Mouse (Mus musculus): ENCODE data around the gene Ier3. TPM values are rescaled to one million over a fixed set of nuclear protein-coding genes. Genes with fewer than 3 reads are reported as not detected.

The Ier3 gene
- polyA plus RNA-seq, 1 experiment from 2014 or later = 18.6 TPM

DNA sequence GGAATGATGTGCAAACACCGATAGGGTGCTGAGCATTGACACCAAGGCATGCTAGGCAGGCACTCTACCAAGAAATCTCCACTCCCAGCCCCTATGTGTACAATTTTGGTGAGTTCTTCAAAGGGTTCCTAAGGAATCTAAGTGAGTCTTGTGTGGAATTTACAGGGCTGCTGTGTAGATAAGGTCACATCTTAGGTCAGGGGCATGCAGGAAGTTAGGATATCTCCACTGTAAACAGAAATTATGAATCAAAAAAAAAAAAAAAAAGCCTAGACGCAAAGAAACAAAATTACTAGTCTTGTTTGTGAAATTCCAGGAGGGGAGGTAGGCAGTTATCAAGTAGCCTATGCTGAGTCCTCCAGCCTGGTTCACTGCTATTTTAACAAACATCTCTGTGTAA lies 28.6 kb upstream of the Ier3 start:
- H3K4me2 ChIP-seq (ENCODE audit: low read depth, low read length) = no peak overlapping the region
- no peak overlapping the region for H3K4me3 ChIP-seq (ENCODE audit: low read depth, low read length)
- H3K9me3 ChIP-seq (ENCODE audit: low read length) = no peaks in the 10 kb centered on the region
- no peak for TF ChIP-seq CTCF (IDR thresholded peaks at IDR 0.05; ENCODE audit: low read depth)
- no peak for TF ChIP-seq EP300 (IDR thresholded peaks at IDR 0.05; ENCODE audit: low read depth)
- no peak overlapping the region for H3K27ac ChIP-seq (ENCODE audit: low read depth)
- 64% methylated on average over 2 of the region's 2 CpGs for WGBS (ENCODE audit: insufficient replicate concordance)
- peaks cover 3% of the 10 kb centered on the region; the same call in 1 of the 2 replicates for H3K4me1 ChIP-seq (ENCODE audit: insufficient read depth)
- H3K36me3 ChIP-seq (replicated peaks; ENCODE audit: insufficient read depth, low read length) = no peaks in the 10 kb centered on the region
- ATAC-seq (no peak), DNase-seq (no peak)
- H3K27me3 ChIP-seq (ENCODE audit: insufficient read depth, low read length) = no peaks in the 10 kb centered on the region
- H3K9ac ChIP-seq (replicated peaks) = no peak overlapping the region

GRCm38 (mm10) chr17:35795099-35795498 lies 26.4 kb upstream of the Ier3 start:
- no peak overlapping the region for H3K4me3 ChIP-seq (ENCODE audit: low read depth, low read length)
- H3K27ac ChIP-seq (ENCODE audit: low read depth) = no peak overlapping the region; the same call in 1 of the 2 replicates
- H3K27me3 ChIP-seq (ENCODE audit: insufficient read depth, low read length) = no peaks in the 10 kb centered on the region
- no peak for TF ChIP-seq CTCF (IDR thresholded peaks at IDR 0.05; ENCODE audit: low read depth)
- TF ChIP-seq EP300 (IDR thresholded peaks at IDR 0.05; ENCODE audit: low read depth) = peak; percentile 74
- no peak overlapping the region for H3K9ac ChIP-seq (replicated peaks)
- no peak for DNase-seq
- WGBS (ENCODE audit: insufficient replicate concordance) = 36% methylated on average over 2 of the region's 2 CpGs
- no peak overlapping the region for H3K4me2 ChIP-seq (ENCODE audit: low read depth, low read length)
- no peaks in the 10 kb centered on the region for H3K9me3 ChIP-seq (ENCODE audit: low read length)
- peak; percentile 51 for ATAC-seq
- peaks cover 3% of the 10 kb centered on the region; the same call in 1 of the 2 replicates for H3K4me1 ChIP-seq (ENCODE audit: insufficient read depth)
- H3K36me3 ChIP-seq (replicated peaks; ENCODE audit: insufficient read depth, low read length) = no peaks in the 10 kb centered on the region

DNA sequence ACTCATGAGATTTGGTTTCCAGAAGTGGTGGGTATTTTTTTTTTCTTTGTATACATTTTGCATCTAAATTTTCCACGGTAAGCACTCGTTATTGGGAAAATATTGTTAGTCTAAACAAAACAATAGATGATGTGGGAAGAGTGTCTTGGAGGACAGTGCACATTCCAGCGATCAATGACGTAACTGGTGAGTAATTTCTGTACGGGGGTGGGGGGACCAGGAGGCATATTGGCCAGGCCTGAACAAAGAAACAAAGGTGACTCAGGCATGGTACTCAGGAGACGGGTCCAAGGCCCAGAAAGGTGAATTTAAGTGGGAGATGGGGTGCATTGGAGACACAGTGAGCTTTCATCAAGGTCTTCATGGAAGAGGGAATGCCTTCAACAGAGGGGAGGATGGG lies 25.8 kb upstream of the Ier3 start:
- DNase-seq = no peak
- no peak overlapping the region for H3K27ac ChIP-seq (ENCODE audit: low read depth)
- peaks cover 5% of the 10 kb centered on the region; the same call in 1 of the 2 replicates for H3K4me1 ChIP-seq (ENCODE audit: insufficient read depth)
- no peak overlapping the region for H3K4me3 ChIP-seq (ENCODE audit: low read depth, low read length)
- 73% methylated on average over 6 of the region's 6 CpGs for WGBS (ENCODE audit: insufficient replicate concordance)
- H3K27me3 ChIP-seq (ENCODE audit: insufficient read depth, low read length) = no peaks in the 10 kb centered on the region
- H3K9me3 ChIP-seq (ENCODE audit: low read length) = no peaks in the 10 kb centered on the region
- ATAC-seq = no peak
- no peak for TF ChIP-seq CTCF (IDR thresholded peaks at IDR 0.05; ENCODE audit: low read depth)
- no peak for TF ChIP-seq EP300 (IDR thresholded peaks at IDR 0.05; ENCODE audit: low read depth)
- no peak overlapping the region for H3K9ac ChIP-seq (replicated peaks)
- H3K36me3 ChIP-seq (replicated peaks; ENCODE audit: insufficient read depth, low read length) = no peaks in the 10 kb centered on the region
- H3K4me2 ChIP-seq (ENCODE audit: low read depth, low read length) = no peak overlapping the region

DNA sequence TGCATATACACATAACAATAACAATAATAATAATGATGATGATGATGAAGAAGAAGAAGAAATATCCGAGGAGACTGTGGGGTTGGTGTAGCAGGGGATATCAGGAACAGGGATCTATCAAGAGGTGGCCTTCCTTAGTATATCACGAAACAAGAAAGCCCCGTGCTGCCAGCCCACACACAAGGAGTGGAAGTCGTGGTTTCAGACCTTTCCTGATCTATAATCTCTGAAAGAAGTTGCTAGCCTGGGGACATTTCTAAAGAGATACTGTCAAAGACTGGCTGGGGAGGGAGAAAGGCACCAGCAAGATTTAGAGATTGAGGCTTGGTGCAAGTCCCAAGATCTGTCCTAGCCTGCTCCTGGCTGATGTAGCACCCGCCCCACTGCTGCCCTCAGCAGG lies 24.6 kb upstream of the Ier3 start:
- Histone ChIP-seq H3K9me3 (ENCODE audit: low read length) (no peaks in the 10 kb centered on the region), H3K36me3 (replicated peaks; ENCODE audit: insufficient read depth, low read length) (no peaks in the 10 kb centered on the region), H3K4me3 (ENCODE audit: low read depth, low read length) (no peak overlapping the region), H3K4me2 (ENCODE audit: low read depth, low read length) (no peak overlapping the region), H3K27me3 (ENCODE audit: insufficient read depth, low read length) (no peaks in the 10 kb centered on the region), H3K9ac (replicated peaks) (no peak overlapping the region), H3K27ac (ENCODE audit: low read depth) (no peak overlapping the region), H3K4me1 (ENCODE audit: insufficient read depth) (peaks cover 6% of the 10 kb centered on the region; the same call in 1 of the 2 replicates)
- 39% methylated on average over 5 of the region's 5 CpGs for WGBS (ENCODE audit: insufficient replicate concordance)
- DNase-seq (no peak), ATAC-seq (no peak)
- no peak for TF ChIP-seq CTCF (IDR thresholded peaks at IDR 0.05; ENCODE audit: low read depth)
- TF ChIP-seq EP300 (IDR thresholded peaks at IDR 0.05; ENCODE audit: low read depth) = no peak

- WGBS (ENCODE audit: insufficient replicate concordance) = 77% methylated on average over 2 of the region's 2 CpGs
- no peaks in the 10 kb centered on the region for H3K27me3 ChIP-seq (ENCODE audit: insufficient read depth, low read length)
- no peaks in the 10 kb centered on the region for H3K9me3 ChIP-seq (ENCODE audit: low read length)
- H3K27ac ChIP-seq (ENCODE audit: low read depth) = no peak overlapping the region
- peaks cover 6% of the 10 kb centered on the region; the same call in 1 of the 2 replicates for H3K4me1 ChIP-seq (ENCODE audit: insufficient read depth)
- H3K9ac ChIP-seq (replicated peaks) = no peak overlapping the region
- peak; percentile 36; the same call in 1 of the 2 replicates for ATAC-seq
- no peaks in the 10 kb centered on the region for H3K36me3 ChIP-seq (replicated peaks; ENCODE audit: insufficient read depth, low read length)
- DNase-seq = no peak
- H3K4me3 ChIP-seq (ENCODE audit: low read depth, low read length) = no peak overlapping the region
- H3K4me2 ChIP-seq (ENCODE audit: low read depth, low read length) = no peak overlapping the region
- TF ChIP-seq CTCF (IDR thresholded peaks at IDR 0.05; ENCODE audit: low read depth) = no peak
- TF ChIP-seq EP300 (IDR thresholded peaks at IDR 0.05; ENCODE audit: low read depth) = no peak
Measured at GRCm38 (mm10) chr17:35800905-35801304, 20.6 kb upstream of the Ier3 start.

DNA sequence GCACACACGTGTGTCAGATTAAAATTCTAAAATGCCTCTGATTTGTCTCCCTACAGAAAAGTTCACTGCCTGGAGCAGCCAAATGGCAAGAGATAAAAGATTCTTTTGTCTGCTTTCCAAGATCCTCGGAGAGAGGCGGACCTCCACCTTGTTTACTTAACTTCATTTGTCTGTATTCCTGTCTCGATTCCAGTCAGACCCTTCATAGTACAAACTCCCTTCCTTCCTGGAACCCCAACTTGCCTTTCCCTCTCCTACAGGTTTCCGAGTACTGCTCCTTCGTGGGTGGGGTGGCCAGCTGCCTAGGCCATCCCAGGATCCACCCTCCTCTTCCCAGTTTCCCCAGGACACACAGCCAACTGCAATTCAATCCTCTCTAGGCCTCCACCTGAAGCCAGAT lies 18.5 kb upstream of the Ier3 start:
- H3K4me2 ChIP-seq (ENCODE audit: low read depth, low read length) = no peak overlapping the region
- H3K4me1 ChIP-seq (ENCODE audit: insufficient read depth) = 0 out of 2 replicates have a peak, but pooled peaks cover 3% of the 10 kb centered on the region
- TF ChIP-seq CTCF (IDR thresholded peaks at IDR 0.05; ENCODE audit: low read depth) (no peak), EP300 (IDR thresholded peaks at IDR 0.05; ENCODE audit: low read depth) (no peak)
- no peaks in the 10 kb centered on the region for H3K9me3 ChIP-seq (ENCODE audit: low read length)
- WGBS (ENCODE audit: insufficient replicate concordance) = 65% methylated on average over 6 of the region's 6 CpGs
- H3K9ac ChIP-seq (replicated peaks) = no peak overlapping the region
- H3K36me3 ChIP-seq (replicated peaks; ENCODE audit: insufficient read depth, low read length) = no peaks in the 10 kb centered on the region
- no peaks in the 10 kb centered on the region for H3K27me3 ChIP-seq (ENCODE audit: insufficient read depth, low read length)
- H3K4me3 ChIP-seq (ENCODE audit: low read depth, low read length) = no peak overlapping the region
- DNase-seq (no peak), ATAC-seq (no peak)
- H3K27ac ChIP-seq (ENCODE audit: low read depth) = no peak overlapping the region

Data from liver, postnatal 0 days (tissue).